Mouse (Mus musculus) fat pad, adult 2 months (tissue): ENCODE data around the gene Rd3l.
"Not testable (repeated sequence)": the region's sequence is repeated elsewhere in the genome, so short reads cannot be mapped to it uniquely, and the experiment has no call there.

Source experiments
- DNase-seq: peaks from one replicate; pipeline ENCODE4 v3.0.0-alpha.2; 2011; ENCODE audit warnings: low read depth, low spot score; ENCODE audit errors: extremely low read depth

The Rd3l gene

DNA sequence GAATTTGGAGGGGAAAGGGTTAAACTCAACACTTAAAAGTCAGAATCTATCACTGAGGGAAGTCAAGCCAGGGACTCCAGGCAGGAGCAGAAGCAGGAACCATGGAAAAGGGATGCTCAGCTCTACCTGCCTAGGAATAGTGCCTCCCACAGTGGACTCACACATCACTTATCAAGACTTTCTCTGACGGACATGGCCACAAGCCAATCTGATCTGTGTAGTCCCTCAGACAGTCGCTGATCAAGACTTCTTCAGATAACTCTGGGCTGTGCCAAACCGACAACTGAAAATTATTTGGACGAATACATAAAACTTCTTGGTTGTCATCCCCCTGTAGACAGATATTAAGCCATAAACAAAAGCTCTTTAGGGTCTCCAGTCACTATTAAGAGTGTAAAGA, 11.0 kb downstream of the Rd3l start:
- no peak for DNase-seq

DNA sequence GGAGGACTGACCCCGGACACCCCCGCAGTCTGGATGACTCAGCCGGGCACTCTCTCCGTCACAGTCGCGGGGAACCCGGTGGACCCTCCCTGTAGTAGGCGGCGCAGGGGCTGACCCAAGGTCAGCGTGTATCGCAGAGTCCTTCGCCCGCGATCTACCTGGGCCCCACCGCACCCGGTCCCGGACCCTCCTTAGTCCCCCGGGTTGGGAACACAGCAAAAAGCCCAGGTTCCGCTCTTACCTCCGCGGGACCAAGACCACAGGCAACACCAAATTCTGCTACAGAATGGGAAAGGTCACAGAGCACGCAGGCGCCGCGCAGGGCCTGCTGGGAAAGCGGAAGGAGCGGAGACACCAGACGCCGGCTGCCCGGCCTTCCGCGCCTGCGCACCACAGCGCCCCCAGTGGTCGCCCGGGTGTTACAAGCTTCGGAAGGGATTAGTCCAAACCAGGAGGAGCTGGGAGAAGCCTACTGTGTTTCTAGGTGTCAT, 14.4 kb downstream of the Rd3l start, which contains the start of gene Atp5mpl:
Gene Atp5mpl (minus strand): TSS at position 295 of the 491 bp plus-strand sequence.
- DNase-seq, result peak; percentile 31

DNA sequence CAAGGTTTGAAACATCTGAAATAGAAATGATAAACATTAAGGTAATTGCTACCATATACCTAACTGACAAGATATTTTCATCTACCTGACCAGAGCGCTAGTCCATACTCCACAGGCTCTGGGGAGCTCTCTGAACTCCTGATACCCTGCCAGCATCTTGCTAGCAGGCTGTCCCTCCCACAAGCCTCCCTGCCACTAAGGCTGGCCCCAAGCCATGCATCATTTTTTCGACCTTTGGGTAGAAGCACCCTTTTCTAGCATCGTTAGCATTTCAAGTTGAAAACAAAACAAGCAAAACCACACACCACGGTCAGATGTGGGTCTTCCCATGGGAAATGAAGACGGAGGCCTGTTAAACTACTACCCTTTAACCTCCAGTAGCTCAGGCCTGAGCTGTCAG, 17.8 kb downstream of the Rd3l start:
- no peak for DNase-seq

DNA sequence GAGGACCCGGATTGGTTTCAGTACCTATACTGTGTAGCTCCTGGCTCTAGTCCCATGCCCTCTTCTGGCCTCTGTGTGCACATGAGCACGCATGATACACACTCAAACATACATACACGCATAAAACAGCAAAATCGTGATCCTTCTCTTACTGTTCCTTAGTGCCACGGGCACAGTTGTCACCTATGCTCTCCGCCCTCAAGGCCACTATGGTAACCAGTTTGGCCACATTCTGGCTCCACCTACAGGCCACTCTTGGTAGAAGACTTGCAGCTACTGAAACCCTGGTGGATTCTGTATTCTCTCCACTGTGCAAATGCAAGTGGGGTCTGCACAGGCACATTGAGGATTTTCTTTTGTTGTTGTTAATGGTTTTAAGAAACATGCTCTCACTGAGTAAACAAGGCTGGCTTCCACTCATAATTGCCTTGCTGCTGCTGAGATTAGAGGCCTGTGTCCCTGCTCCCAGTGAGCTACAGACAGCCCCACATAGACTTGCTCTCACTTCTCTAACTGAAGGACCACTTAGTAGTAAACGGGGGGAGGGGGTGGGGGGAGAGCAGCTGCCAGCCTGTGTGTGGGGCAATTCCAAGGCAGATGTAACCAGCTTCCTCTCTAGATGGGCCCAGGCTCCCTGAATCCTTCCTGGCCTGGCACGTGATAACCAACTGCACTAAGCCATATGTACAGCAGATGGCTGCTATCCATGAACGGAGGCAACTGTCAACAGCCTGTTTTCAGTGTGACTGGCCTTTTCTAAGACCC, 22.8 kb downstream of the Rd3l start:
- no peak for DNase-seq

DNA sequence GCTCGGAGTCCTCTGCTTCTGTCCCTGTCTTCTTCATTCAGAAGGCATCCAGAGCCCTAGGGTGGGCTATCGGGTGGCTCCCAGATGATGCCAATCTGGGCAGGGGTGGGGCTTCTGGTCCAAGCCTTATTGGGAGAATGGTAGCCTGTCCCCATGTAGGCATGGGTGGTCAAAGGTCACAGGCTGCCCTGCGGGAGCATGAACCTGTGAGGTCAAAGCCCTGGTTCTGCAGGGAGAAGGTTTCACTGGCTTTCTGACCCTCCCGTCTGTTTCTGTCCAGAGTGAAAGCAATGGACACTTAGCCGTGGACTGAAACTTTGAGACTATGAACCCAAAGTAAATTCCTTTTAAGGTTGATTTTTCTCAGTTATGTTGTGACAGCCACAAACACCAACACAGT, 24.9 kb downstream of the Rd3l start:
- no peak for DNase-seq

DNA sequence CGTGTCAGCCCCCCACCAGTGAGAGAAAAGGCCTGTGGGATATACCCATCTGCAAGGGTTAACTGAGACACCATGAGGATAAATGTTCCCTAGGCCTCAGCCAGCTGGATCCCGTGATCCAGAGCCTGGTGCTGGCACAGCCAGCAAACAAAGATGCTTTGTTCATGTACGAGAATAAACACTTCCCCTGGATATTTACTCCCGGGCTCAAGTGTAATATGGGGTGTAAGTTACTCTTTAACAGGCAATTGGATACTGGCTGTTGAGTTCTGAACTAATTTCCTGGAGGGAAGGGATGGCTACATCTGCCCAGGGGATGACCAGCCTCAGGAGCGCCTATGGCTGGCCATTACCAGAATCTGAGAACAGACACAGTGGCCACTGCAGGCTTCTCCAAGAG, 29.4 kb downstream of the Rd3l start:
- no peak for DNase-seq

DNA sequence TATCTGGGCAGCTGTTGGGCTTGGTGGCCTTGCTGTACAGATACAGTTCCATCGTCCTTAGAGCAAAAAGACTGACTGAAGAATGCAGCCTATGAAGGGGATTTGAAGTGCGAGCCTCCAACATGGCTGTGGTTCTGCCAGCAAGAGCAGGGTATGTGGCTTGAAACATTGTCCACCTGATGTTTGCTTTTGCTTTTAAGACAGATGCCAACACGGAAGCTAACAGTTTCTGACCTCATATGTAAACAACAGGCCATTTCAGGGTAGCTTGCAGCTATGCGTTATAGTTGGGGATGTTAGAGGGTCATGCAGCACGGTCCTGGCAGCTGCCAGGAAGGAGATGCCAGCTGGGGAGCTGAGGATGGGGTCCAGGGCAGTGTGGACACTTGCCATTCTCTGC, 30.6 kb downstream of the Rd3l start:
- DNase-seq, result no peak

DNA sequence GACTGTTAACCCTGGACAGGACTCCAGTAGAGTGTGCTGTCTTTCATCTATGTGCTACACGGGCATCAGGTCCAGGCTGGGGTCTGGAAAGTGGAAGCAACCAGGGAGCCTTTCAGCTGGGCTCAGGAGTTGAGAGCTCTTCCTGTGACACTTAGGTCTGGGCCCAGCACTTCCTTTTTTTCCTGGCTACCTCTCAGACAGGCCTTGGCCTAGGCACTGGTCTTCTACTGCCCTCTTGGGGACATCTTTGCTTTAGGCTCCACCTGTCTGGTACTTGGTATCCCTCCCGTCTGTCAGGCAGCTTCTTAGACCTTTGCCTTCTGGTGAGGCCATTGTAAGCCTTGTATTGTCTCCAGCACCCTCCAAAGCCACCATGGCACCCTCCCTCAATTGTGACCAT, 34.4 kb downstream of the Rd3l start:
- DNase-seq, result no peak

DNA sequence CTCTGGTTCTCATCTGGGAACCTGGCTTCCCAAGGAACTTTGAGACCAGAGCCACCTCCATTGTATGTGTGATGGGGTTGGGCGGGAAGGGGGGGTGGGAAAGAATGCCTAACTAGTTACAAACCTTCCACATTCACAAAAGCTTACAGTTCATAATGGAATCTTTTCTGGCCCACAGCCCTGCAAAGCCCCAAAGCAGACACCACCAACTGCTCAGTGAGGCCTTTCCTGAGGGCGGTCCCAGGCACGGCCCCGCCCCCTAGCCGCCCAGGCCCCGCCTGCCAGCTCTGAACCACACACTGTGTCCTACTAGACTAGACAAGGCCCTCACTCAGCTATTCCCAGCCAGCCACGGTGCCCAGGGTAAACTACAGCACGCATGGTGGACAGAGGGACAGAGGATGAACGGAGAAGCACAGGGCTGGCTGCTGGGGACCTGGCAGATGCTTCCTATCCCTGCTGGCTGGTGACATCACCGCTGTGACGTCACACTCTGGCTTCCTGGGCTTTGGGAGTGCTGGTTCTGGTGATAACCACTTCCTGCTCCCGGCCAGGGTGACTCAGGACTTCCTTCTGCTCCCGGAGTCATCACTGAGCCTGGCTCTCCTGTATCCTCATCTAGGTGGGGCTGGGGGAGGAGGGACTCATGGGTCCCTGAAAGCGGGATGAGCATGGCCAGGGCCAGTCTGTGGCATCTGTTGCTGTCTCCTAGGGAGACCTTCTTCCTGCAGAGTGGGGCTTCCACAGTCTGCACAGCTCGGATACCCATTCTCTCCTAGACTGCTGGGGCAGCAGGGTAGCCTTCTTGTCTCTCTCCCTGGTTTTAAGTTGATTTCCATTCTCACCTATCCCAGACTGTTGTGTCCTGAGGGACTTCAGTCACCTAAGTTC, 35.1 kb downstream of the Rd3l start:
- not testable (repeated sequence) for DNase-seq

DNA sequence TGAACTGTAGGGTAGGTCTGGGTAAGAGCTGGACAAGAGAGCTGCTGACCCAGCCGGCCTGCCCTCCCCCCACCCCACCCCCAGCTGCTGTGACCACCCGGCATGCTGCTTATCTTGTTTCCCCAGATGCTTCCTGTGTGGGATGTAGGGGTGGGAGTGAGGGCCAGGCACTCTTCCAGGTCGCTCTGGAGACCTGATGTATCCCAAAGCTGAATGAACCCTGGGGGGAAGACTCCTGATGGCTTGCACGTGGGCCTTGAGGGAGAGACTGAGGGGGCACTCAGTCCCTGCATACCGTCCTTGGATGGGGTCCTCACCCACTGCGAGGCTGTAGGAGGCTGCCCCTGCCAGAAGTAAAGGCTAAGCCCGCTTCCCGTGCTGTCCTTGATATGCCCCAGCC, 36.0 kb downstream of the Rd3l start:
- no peak for DNase-seq

DNA sequence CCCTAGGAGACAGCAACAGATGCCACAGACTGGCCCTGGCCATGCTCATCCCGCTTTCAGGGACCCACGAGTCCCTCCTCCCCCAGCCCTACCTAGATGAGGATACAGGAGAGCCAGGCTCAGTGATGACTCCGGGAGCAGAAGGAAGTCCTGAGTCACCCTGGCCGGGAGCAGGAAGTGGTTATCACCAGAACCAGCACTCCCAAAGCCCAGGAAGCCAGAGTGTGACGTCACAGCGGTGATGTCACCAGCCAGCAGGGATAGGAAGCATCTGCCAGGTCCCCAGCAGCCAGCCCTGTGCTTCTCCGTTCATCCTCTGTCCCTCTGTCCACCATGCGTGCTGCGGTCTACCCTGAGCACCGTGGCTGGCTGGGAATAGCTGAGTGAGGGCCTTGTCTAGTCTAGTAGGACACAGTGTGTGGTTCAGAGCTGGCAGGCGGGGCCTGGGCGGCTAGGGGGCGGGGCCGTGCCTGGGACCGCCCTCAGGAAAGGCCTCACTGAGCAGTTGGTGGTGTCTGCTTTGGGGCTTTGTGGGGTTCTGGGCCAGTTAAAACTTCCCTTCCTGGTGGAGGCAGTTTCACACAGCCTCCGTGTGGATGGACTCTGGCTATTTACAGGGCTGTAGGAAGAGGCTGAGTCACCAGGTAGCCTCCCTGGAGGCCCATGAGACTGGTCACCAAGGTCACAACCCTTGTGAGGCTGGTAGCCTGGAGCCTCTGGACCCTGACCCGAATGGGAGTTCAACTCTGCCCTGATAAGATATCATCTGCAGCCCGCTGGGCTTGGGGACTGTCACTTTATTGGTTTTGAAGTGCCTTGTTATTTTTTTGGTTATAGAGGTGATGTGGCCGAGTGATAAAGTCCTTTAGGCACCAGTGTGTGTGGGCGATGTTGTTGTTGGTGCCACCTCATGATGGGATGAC, 36.8 kb downstream of the Rd3l start:
- DNase-seq, result not testable (repeated sequence)

DNA sequence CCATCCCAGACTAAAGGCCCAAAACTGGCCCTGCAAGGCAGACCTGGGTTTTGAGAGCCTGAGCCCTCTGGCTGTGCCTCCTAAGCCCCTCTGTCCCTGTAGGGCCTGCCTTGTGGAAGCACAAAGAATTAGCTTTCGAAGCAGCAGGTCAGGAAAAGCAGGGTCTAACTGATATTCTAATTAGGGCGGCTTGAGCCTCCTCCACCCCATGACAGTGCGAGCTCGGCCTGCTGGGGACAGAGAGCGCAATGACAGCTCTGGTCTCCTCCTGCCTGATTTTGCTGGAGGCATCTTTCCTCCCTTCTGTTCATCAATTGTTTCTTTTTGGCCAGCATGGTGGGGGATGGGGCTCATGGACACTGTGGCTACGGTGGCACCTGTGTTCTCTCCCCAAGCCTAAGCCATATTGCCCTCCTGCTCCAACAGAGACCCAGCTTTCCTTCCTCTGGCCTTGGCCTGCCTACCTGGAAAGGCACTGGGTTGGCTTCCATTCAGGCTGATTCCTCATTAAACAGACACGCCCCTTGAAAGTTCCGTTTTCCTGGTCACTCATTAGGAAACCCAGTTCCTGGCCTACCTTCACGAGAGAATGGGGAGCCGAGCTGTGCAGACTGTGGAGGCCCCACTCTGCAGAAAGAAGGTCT, 37.6 kb downstream of the Rd3l start:
- no peak for DNase-seq

DNA sequence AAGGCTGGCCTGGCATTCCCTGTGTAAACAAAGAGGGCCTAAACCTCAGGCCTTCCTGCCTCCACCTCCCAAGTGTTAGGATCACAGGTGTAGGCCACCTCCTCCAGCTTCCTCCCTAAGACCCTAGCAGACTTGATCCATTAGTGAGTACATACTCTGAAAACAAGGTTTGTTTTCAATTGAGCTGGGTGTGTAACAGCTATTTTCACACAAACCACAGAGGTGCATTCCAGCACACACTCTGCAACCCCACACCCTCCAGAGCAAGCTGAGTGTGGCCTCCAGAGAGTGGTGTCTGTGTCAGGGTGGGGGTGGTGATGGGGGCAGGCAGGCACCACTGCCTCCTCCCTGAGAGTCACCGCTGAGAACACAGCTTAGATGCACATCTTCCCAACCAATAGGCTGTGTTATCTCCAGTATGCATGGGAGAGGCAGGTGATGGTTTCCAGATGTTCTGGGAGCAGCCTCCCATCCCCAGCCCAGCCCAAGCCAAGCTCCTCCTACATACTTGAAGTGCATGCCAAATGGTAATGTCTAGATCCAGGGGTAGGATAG, 42.4 kb downstream of the Rd3l start:
- no peak for DNase-seq

DNA sequence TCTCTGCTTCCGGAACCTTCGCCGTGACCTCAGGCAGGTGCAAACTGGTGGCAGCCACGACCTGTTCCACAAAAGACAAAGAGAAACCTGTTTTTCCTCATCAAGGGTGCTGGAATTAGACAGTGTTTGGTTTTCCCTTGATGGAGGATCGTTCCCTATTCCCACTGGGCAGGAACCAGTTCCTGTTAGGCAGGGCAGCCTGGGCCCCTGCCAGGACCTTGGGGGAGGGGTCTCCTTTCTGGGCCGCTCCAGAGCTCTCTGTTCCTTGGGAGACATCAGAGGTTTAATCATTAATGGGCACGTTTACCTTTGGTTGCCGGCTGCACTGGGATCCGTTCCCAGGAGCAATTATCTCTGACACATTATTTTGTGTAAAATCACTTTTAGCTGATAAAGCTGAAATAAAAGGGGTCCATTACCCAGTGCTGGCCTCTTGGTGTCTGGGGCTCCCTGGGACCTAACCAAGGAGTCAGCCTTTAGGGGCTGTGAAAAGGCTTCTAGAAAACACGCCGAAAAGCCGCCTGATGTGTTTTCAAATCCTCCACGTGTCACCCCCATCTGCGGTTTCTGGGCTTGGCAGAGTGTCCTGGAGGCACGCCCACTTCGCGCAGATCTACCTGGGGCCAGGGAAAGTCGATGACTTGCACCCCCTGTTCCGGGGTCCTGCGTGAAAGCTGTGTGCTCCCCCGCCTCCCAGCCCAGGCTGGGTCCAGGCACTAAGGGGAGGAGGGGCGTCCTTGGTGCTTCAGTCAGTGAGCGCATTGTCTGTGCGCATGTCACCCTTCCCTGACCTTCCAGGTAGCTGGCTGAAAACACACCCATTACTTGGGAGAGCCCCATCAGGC, 44.2 kb downstream of the Rd3l start:
- DNase-seq, result no peak

DNA sequence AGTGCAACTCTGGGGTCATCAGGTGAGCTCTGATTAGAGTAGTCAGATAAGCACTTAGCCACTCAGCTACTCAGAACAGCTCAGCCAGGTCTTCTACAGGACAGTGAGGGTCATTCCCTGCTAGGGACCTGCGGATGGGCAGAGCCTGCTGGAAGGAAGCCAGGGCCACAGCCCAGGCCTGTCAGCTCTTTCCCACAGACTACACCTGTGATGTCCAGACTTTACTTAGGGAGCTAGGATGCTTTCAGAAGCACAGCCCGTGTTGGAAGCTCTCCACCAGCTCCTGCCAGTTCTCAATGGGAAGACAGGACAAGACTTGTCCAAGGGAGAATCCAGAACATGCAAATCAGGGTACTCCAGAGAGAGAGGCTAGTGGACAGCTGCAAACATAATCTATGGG, 47.1 kb downstream of the Rd3l start:
- no peak for DNase-seq

DNA sequence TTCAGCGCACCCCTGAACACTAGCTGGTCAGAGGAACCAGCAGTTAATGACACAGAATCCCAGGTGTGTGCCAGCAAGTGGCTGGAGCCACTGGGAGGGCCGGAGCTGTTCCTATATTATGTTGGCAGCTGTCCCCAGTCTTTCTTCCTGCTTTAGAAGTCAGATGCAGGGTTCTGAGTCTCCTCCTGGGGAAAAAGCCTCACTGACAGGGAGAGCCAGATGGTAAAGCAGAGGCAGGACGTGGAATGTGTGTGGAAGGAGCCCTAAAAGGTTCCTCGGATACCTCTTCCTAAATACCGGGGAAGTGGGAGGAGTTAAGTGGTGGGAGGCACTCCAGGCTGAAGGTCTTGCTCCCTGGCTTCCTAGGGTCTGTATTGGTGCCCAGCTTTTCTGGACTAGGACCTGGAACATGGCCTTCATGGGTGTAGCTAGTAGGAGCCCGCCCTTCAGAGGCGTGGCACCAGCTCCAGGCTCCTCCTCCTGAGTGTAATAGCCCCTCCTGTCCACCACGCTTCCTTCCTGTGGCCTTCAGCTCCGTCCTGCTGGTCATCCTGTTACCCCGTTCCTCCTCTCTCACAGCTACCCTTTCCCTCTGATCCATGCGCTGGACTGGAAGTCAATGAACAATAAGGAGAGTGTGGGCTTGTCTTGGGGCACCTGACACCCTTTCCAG, 47.9 kb downstream of the Rd3l start:
- DNase-seq, result no peak

DNA sequence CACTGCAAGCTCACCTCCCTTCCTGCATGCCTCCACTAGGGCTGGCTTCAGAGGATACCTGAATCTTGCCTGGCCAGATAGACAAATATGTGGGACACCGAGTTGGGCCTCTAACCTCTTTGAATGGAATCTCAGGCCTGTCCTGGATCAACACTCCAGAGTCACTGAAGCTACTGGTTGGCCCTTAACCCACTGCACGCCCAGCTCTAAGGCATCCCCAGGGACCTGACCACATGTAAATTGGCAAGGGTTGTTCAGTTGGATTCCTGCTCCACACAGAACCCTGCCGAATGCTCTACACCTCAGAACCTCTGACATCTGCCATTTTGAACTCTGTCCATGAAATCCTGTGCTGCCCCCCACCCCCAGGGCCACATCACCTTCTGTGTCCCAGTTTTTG, 48.6 kb downstream of the Rd3l start:
- DNase-seq, result no peak

DNA sequence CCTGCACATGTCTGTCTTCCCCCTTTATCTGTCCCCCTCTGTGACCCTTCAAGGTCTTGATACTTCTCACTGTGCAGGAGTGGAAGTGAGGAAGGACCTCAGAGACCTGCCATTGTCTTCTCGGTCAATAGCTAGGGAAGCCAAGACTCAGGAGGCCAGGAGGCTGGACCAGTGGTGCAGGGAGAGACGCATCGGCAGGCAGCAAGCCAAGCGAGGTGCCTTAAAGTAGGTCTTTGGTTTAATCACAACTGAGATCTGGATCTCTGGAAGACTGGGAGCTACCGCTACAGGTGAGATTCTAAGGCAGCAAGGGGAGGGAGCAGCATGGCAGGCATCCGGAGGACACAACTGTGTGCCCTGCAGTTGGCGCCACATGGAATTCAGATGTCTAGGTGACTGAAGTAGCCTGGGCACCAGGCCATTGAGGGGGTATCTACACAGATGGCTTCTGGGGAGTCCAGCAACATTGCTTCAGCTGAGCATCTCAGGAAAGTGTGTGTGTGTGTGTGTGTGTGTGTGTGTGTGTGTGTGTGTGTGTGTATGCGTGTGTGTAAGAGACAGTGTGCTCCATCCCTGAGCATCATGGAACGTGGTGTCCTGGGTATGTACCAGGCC, 49.6 kb downstream of the Rd3l start:
- no peak for DNase-seq
